ENCODE assay signal across 8 mouse cellular contexts in genomic region chr10:111009641-111010479, GRCm38 (mm10). TPM values are rescaled to one million over a fixed set of nuclear protein-coding genes. Genes with fewer than 3 reads are reported as not detected.
DNase-seq lines count a peak whose midpoint lies in the region; ATAC-seq and TF ChIP-seq lines count a peak whose summit lies in the region.

TSS of gene Zdhhc17 (minus strand) at chr10:111010140.

- peak within 1 kb of the TSS; percentile 89 for H3K4me3 ChIP-seq in E14TG2a.4 (replicated peaks; ENCODE audit: low read length)
- peak within 1 kb of the TSS; percentile 91 for H3K4me3 ChIP-seq in forebrain, embryonic 12.5 days (replicated peaks)
- peak within 1 kb of the TSS; percentile 97 for H3K4me3 ChIP-seq in heart, embryonic 16.5 days (ENCODE audit: low read length)
- H3K4me3 ChIP-seq in liver, embryonic 15.5 days (replicated peaks): peak within 1 kb of the TSS; percentile 98
- peak within 1 kb of the TSS; percentile 88 for H3K4me3 ChIP-seq in neural tube, embryonic 11.5 days (ENCODE audit: low read depth, low read length)
- H3K4me3 ChIP-seq in stomach, embryonic 16.5 days (replicated peaks; ENCODE audit: low read length): peak within 1 kb of the TSS; percentile 80

- H3K36me3 ChIP-seq in E14TG2a.4 (ENCODE audit: insufficient read depth, low read length): no peaks in the 10 kb centered on the region
- no peaks in the 10 kb centered on the region for H3K36me3 ChIP-seq in forebrain, embryonic 12.5 days (replicated peaks)
- no peaks in the 10 kb centered on the region for H3K36me3 ChIP-seq in heart, embryonic 16.5 days (ENCODE audit: control insufficient read depth, insufficient read depth)
- H3K36me3 ChIP-seq in liver, embryonic 15.5 days (replicated peaks): no peaks in the 10 kb centered on the region
- no peaks in the 10 kb centered on the region for H3K36me3 ChIP-seq in neural tube, embryonic 11.5 days (ENCODE audit: control insufficient read depth, insufficient read depth, low read length)
- no peaks in the 10 kb centered on the region for H3K36me3 ChIP-seq in stomach, embryonic 16.5 days (ENCODE audit: control insufficient read depth, insufficient read depth, low read length)

- peaks cover 26% of the 10 kb centered on the region for H3K27me3 ChIP-seq in E14TG2a.4 (ENCODE audit: insufficient read depth, low read length)
- peaks cover 4% of the 10 kb centered on the region; the same call in 1 of the 2 replicates for H3K27me3 ChIP-seq in forebrain, embryonic 12.5 days
- no peaks in the 10 kb centered on the region for H3K27me3 ChIP-seq in heart, embryonic 16.5 days (ENCODE audit: control insufficient read depth, insufficient read depth, low read length)
- peaks cover 30% of the 10 kb centered on the region for H3K27me3 ChIP-seq in liver, embryonic 15.5 days
- H3K27me3 ChIP-seq in neural tube, embryonic 11.5 days (ENCODE audit: control insufficient read depth, insufficient read depth, low read length): no peaks in the 10 kb centered on the region
- H3K27me3 ChIP-seq in stomach, embryonic 16.5 days (ENCODE audit: control insufficient read depth, insufficient read depth, low read length): no peaks in the 10 kb centered on the region

- H3K9me3 ChIP-seq in E14TG2a.4 (ENCODE audit: low read length): peaks cover 11% of the 10 kb centered on the region
- no peaks in the 10 kb centered on the region for H3K9me3 ChIP-seq in forebrain, embryonic 12.5 days
- no peaks in the 10 kb centered on the region for H3K9me3 ChIP-seq in heart, embryonic 16.5 days (replicated peaks; ENCODE audit: control insufficient read depth, low read length)
- no peaks in the 10 kb centered on the region for H3K9me3 ChIP-seq in liver, embryonic 15.5 days (replicated peaks)
- no peaks in the 10 kb centered on the region for H3K9me3 ChIP-seq in neural tube, embryonic 11.5 days (ENCODE audit: control insufficient read depth, low read length)
- H3K9me3 ChIP-seq in stomach, embryonic 16.5 days (replicated peaks; ENCODE audit: control insufficient read depth, low read length): no peaks in the 10 kb centered on the region

- under 1% methylated on average over 101 of the region's 112 CpGs for WGBS in forebrain, embryonic 12.5 days
- under 1% methylated on average over 108 of the region's 112 CpGs for WGBS in heart, embryonic 16.5 days
- WGBS in liver, embryonic 15.5 days (ENCODE audit: insufficient replicate concordance): under 1% methylated on average over 101 of the region's 112 CpGs
- under 1% methylated on average over 69 of the region's 112 CpGs for WGBS in neural tube, embryonic 11.5 days
- WGBS in stomach, embryonic 16.5 days: under 1% methylated on average over 106 of the region's 112 CpGs

- H3K4me2 ChIP-seq in forebrain, embryonic 12.5 days: peak within 1 kb of the TSS; percentile 75
- H3K4me2 ChIP-seq in heart, embryonic 16.5 days (ENCODE audit: low read depth, low read length): peak within 1 kb of the TSS; percentile 86
- H3K4me2 ChIP-seq in liver, embryonic 15.5 days: peak within 1 kb of the TSS; percentile 98
- H3K4me2 ChIP-seq in neural tube, embryonic 11.5 days (ENCODE audit: low read depth): peak within 1 kb of the TSS; percentile 79
- peak within 1 kb of the TSS; percentile 68 for H3K4me2 ChIP-seq in stomach, embryonic 16.5 days (ENCODE audit: low read depth, low read length)

- H3K9ac ChIP-seq in forebrain, embryonic 12.5 days: peak within 1 kb of the TSS; percentile 99
- H3K9ac ChIP-seq in heart, embryonic 16.5 days (ENCODE audit: low read length): peak within 1 kb of the TSS; percentile 100
- peak within 1 kb of the TSS; percentile 93 for H3K9ac ChIP-seq in liver, embryonic 15.5 days
- peak within 1 kb of the TSS; percentile 99 for H3K9ac ChIP-seq in neural tube, embryonic 11.5 days (ENCODE audit: low read length)
- peak within 1 kb of the TSS; percentile 94 for H3K9ac ChIP-seq in stomach, embryonic 16.5 days (ENCODE audit: low read length)

- DNase-seq in c-Kit-positive CD71-positive TER-119-positive erythroid progenitor cells, embryonic 14.5 days (ENCODE audit: low spot score): peak; percentile 72
- DNase-seq in kidney, postnatal 36 days: peak; percentile 90 to 92
- DNase-seq in neural tube, embryonic 11.5 days (ENCODE audit: low spot score): peak; percentile 93

- peak within 1 kb of the TSS; percentile 99 for H3K27ac ChIP-seq in forebrain, embryonic 12.5 days
- peak within 1 kb of the TSS; percentile 99 for H3K27ac ChIP-seq in heart, embryonic 16.5 days (ENCODE audit: low read length)
- H3K27ac ChIP-seq in liver, embryonic 15.5 days (replicated peaks): peak within 1 kb of the TSS; percentile 94
- peak within 1 kb of the TSS; percentile 100 for H3K27ac ChIP-seq in neural tube, embryonic 11.5 days (ENCODE audit: low read depth, low read length)
- H3K27ac ChIP-seq in stomach, embryonic 16.5 days (ENCODE audit: low read length): peak within 1 kb of the TSS; percentile 93

- peaks cover 28% of the 10 kb centered on the region for H3K4me1 ChIP-seq in E14TG2a.4 (replicated peaks; ENCODE audit: low read depth, low read length)
- H3K4me1 ChIP-seq in forebrain, embryonic 12.5 days: peaks cover 28% of the 10 kb centered on the region
- H3K4me1 ChIP-seq in heart, embryonic 16.5 days (ENCODE audit: control insufficient read depth, insufficient read depth, low read length): peaks cover 22% of the 10 kb centered on the region
- peaks cover 53% of the 10 kb centered on the region for H3K4me1 ChIP-seq in liver, embryonic 15.5 days (replicated peaks)
- peaks cover 2% of the 10 kb centered on the region; the same call in 1 of the 2 replicates for H3K4me1 ChIP-seq in neural tube, embryonic 11.5 days (ENCODE audit: control insufficient read depth, insufficient read depth, low read length)
- peaks cover 9% of the 10 kb centered on the region; the same call in 1 of the 2 replicates for H3K4me1 ChIP-seq in stomach, embryonic 16.5 days (ENCODE audit: control insufficient read depth, insufficient read depth, low read length)

- peak; percentile 92 for ATAC-seq in forebrain, embryonic 12.5 days (ENCODE audit: low FRiP score)
- peak; percentile 90 for ATAC-seq in heart, embryonic 16.5 days (replicated peaks; ENCODE audit: extremely low read depth, insufficient read depth, low FRiP score)
- peak; percentile 93 for ATAC-seq in liver, embryonic 15.5 days (ENCODE audit: insufficient read depth)
- peak; percentile 89 for ATAC-seq in neural tube, embryonic 11.5 days (ENCODE audit: insufficient read depth, low FRiP score, low TSS enrichment)
- ATAC-seq in stomach, embryonic 16.5 days (ENCODE audit: insufficient read depth, low FRiP score): peak; percentile 92

- no peak for TF ChIP-seq CTCF in E14TG2a.4 (conservative IDR thresholded peaks at IDR 0.05; ENCODE audit: low read length)

RNA-seq across cellular contexts. Expression of gene Zdhhc17, which starts in this region (rescaled TPM):
- polyA plus RNA-seq in forebrain, embryonic 12.5 days (2016; fragmentation: Nextera tagmentation; extraction: Ambion mirVana): 40.2 and 45.2 TPM in 2 replicates
- 18.0 and 19.1 TPM in 2 replicates for polyA plus RNA-seq in heart, embryonic 16.5 days (2015; fragmentation: Nextera tagmentation; extraction: Ambion mirVana)
- 5.1 and 5.6 TPM in 2 replicates for polyA plus RNA-seq in liver, embryonic 15.5 days (2015; fragmentation: Nextera tagmentation; extraction: Ambion mirVana)
- polyA plus RNA-seq in neural tube, embryonic 11.5 days (2014; fragmentation: Nextera tagmentation; extraction: Ambion mirVana): 29.4 and 31.2 TPM in 2 replicates
- polyA plus RNA-seq in stomach, embryonic 16.5 days (2015; fragmentation: Nextera tagmentation; extraction: Ambion mirVana): 17.3 and 18.4 TPM in 2 replicates

Comparison
In these comparisons a context has a peak if more than half of its experiments do, and no peak if none do; other contexts are left out.
1. Peak in every context shown above with its lines: DNase-seq, ATAC-seq, H3K4me3 ChIP-seq and H3K27ac ChIP-seq.